Mouse (Mus musculus) neural tube, embryonic 15.5 days (tissue): ENCODE measurements around the gene Bbc3. TPM values are rescaled to one million over a fixed set of nuclear protein-coding genes. Genes with fewer than 3 reads are reported as not detected.

ENCODE experiments used
- ATAC-seq: fragments of 200-750 bp; cut with Nextera tagmentation; 2 replicates; pipeline ENCODE4 v1.8.0; 2017; ENCODE audit warnings: mild to moderate bottlenecking, moderate TSS enrichment, moderate library complexity; ENCODE audit not compliant: low FRiP score
- H3K27ac ChIP-seq: fragments of 300-500 bp; sonication (generic); replicated peaks from 2 replicates; pipeline ENCODE4 v1.5.1; 2015; ENCODE audit warnings: mild to moderate bottlenecking, inconsistent platforms
- H3K27me3 ChIP-seq: fragments of 300-500 bp; sonication (generic); replicated peaks from 2 replicates; pipeline ENCODE4 v1.6.1; 2015; ENCODE audit warnings: inconsistent platforms
- H3K36me3 ChIP-seq: fragments of 300-500 bp; sonication (generic); 2 replicates; pipeline ENCODE4 v1.6.1; 2015; ENCODE audit warnings: inconsistent platforms
- H3K4me1 ChIP-seq: fragments of 300-500 bp; sonication (generic); 2 replicates; pipeline ENCODE4 v1.6.1; 2015; ENCODE audit warnings: inconsistent platforms
- H3K4me2 ChIP-seq: fragments of 300-500 bp; sonication (generic); 2 replicates; pipeline ENCODE4 v1.6.1; 2015; ENCODE audit warnings: inconsistent platforms, mild to moderate bottlenecking, moderate library complexity
- H3K4me3 ChIP-seq: fragments of 300-500 bp; sonication (generic); replicated peaks from 2 replicates; pipeline ENCODE4 v1.5.1; 2015; ENCODE audit warnings: mild to moderate bottlenecking, inconsistent platforms
- H3K9ac ChIP-seq: fragments of 300-500 bp; sonication (generic); replicated peaks from 2 replicates; pipeline ENCODE4 v1.6.1; 2015; ENCODE audit warnings: mild to moderate bottlenecking, inconsistent platforms
- H3K9me3 ChIP-seq: fragments of 300-500 bp; sonication (generic); replicated peaks from 2 replicates; pipeline ENCODE4 v1.6.1; 2016; ENCODE audit warnings: inconsistent platforms
- WGBS: fragments of 180-500 bp; shearing (Covaris S2); methylation state at CpG from one replicate; pipeline ENCODE4 v1.1.7; 2015; ENCODE audit warnings: mixed read lengths; 5-methylcytosine and 5-hydroxymethylcytosine counted together
- polyA plus RNA-seq: library from polyadenylated mRNA; unstranded; fragments of >200 nt; fragmentation: Nextera tagmentation; extraction: Ambion mirVana; gene quantifications from 2 replicates; pipeline ENCODE4 v1.2.1, GENCODE M21; 2015

The Bbc3 gene
- polyA plus RNA-seq, 1 experiment from 2014 or later = 27.5 TPM

GRCm38 (mm10) chr7:16310521-16311452 is 2.6 kb downstream of the Bbc3 start:
- peak overlapping the region; percentile 91 for H3K27ac ChIP-seq
- whole genome bisulfite sequencing = under 1% methylated on average over 31 of the region's 31 CpGs
- peak overlapping the region; percentile 69 for H3K4me3 ChIP-seq
- no peaks in the 10 kb centered on the region for H3K27me3 ChIP-seq
- H3K4me2 ChIP-seq = peak overlapping the region; percentile 95
- H3K9me3 ChIP-seq = no peaks in the 10 kb centered on the region
- no peaks in the 10 kb centered on the region for H3K36me3 ChIP-seq
- peak overlapping the region; percentile 71 for H3K9ac ChIP-seq
- H3K4me1 ChIP-seq = peaks cover 56% of the 10 kb centered on the region
- ATAC-seq = peak; percentile 27

- Histone ChIP-seq H3K4me2 (peak overlapping the region; percentile 95), H3K4me3 (peak overlapping the region; percentile 69), H3K9ac (peak overlapping the region; percentile 71), H3K4me1 (peaks cover 56% of the 10 kb centered on the region), H3K27ac (peak overlapping the region; percentile 91), H3K36me3 (peaks cover 5% of the 10 kb centered on the region; the same call in 1 of the 2 replicates), H3K27me3 (no peaks in the 10 kb centered on the region), H3K9me3 (no peaks in the 10 kb centered on the region)
- 0 out of 2 replicates have a peak, but pooled peaks have one; percentile 5 for ATAC-seq
- under 1% methylated on average over 14 of the region's 14 CpGs for WGBS
These were observed 3.3 kb downstream of the Bbc3 start for GRCm38 (mm10) chr7:16311453-16312004.

GRCm38 (mm10) chr7:16312011-16312671 is 3.9 kb downstream of the Bbc3 start:
- ATAC-seq = no peak; the same call in 1 of the 2 replicates
- Histone ChIP-seq H3K36me3 (peaks cover 11% of the 10 kb centered on the region; the same call in 1 of the 2 replicates), H3K27me3 (no peaks in the 10 kb centered on the region), H3K9ac (peak overlapping the region; percentile 71), H3K4me2 (peak overlapping the region; percentile 95), H3K4me1 (peaks cover 56% of the 10 kb centered on the region), H3K27ac (peak overlapping the region; percentile 91), H3K9me3 (no peaks in the 10 kb centered on the region), H3K4me3 (peak overlapping the region; percentile 69)
- under 1% methylated on average over 49 of the region's 49 CpGs for WGBS

GRCm38 (mm10) chr7:16312672-16313311 is 4.6 kb downstream of the Bbc3 start:
- H3K27me3 ChIP-seq = no peaks in the 10 kb centered on the region
- H3K36me3 ChIP-seq = peaks cover 15% of the 10 kb centered on the region; the same call in 1 of the 2 replicates
- no peaks in the 10 kb centered on the region for H3K9me3 ChIP-seq
- peak overlapping the region; percentile 84; the same call in 1 of the 2 replicates for H3K9ac ChIP-seq
- peak overlapping the region; percentile 95 for H3K4me2 ChIP-seq
- H3K4me1 ChIP-seq = peaks cover 56% of the 10 kb centered on the region
- peak overlapping the region; percentile 91 for H3K27ac ChIP-seq
- ATAC-seq = no peak
- H3K4me3 ChIP-seq = peak overlapping the region; percentile 69
- WGBS = under 1% methylated on average over 12 of the region's 12 CpGs

- Histone ChIP-seq H3K4me2 (peak overlapping the region; percentile 95), H3K27me3 (no peaks in the 10 kb centered on the region), H3K9ac (peak overlapping the region; percentile 84), H3K4me3 (peak overlapping the region; percentile 69), H3K27ac (peak overlapping the region; percentile 91), H3K9me3 (no peaks in the 10 kb centered on the region), H3K36me3 (peaks cover 15% of the 10 kb centered on the region; the same call in 1 of the 2 replicates), H3K4me1 (peaks cover 54% of the 10 kb centered on the region)
- WGBS = under 1% methylated on average over 64 of the region's 66 CpGs
- peak; percentile 63 for ATAC-seq
These were observed 5.5 kb downstream of the Bbc3 start for GRCm38 (mm10) chr7:16313481-16314220.

GRCm38 (mm10) chr7:16314221-16314775 is 6.1 kb downstream of the Bbc3 start:
- Histone ChIP-seq H3K4me2 (peak overlapping the region; percentile 95), H3K27me3 (no peaks in the 10 kb centered on the region), H3K9me3 (no peaks in the 10 kb centered on the region), H3K9ac (peak overlapping the region; percentile 84), H3K36me3 (peaks cover 15% of the 10 kb centered on the region; the same call in 1 of the 2 replicates), H3K27ac (peak overlapping the region; percentile 91), H3K4me3 (peak overlapping the region; percentile 69), H3K4me1 (peaks cover 48% of the 10 kb centered on the region)
- no peak; the same call in none of the 2 replicates for ATAC-seq
- 11% methylated on average over 13 of the region's 13 CpGs for WGBS

GRCm38 (mm10) chr7:16315222-16315759 is 7.1 kb downstream of the Bbc3 start:
- Histone ChIP-seq H3K4me3 (no peak overlapping the region), H3K4me2 (no peak overlapping the region), H3K9ac (no peak overlapping the region), H3K27ac (no peak overlapping the region), H3K27me3 (no peaks in the 10 kb centered on the region), H3K36me3 (peaks cover 15% of the 10 kb centered on the region; the same call in 1 of the 2 replicates), H3K4me1 (peaks cover 40% of the 10 kb centered on the region), H3K9me3 (no peaks in the 10 kb centered on the region)
- no peak for ATAC-seq
- 70% methylated on average over 4 of the region's 4 CpGs for WGBS

- peaks cover 22% of the 10 kb centered on the region for H3K4me1 ChIP-seq
- H3K36me3 ChIP-seq = peaks cover 15% of the 10 kb centered on the region; the same call in 1 of the 2 replicates
- no peaks in the 10 kb centered on the region for H3K9me3 ChIP-seq
- no peak overlapping the region for H3K4me3 ChIP-seq
- no peaks in the 10 kb centered on the region for H3K27me3 ChIP-seq
- no peak overlapping the region for H3K9ac ChIP-seq
- WGBS = 89% methylated on average over 14 of the region's 14 CpGs
- H3K4me2 ChIP-seq = no peak overlapping the region
- H3K27ac ChIP-seq = no peak overlapping the region
- ATAC-seq = no peak
These were observed 8.9 kb downstream of the Bbc3 start for GRCm38 (mm10) chr7:16317094-16317493.

- no peak overlapping the region for H3K4me3 ChIP-seq
- peaks cover 4% of the 10 kb centered on the region for H3K4me1 ChIP-seq
- H3K9ac ChIP-seq = no peak overlapping the region
- H3K9me3 ChIP-seq = no peaks in the 10 kb centered on the region
- WGBS = 94% methylated on average over 4 of the region's 4 CpGs
- ATAC-seq = no peak
- H3K27ac ChIP-seq = no peak overlapping the region
- no peak overlapping the region for H3K4me2 ChIP-seq
- peaks cover 18% of the 10 kb centered on the region; the same call in 1 of the 2 replicates for H3K36me3 ChIP-seq
- H3K27me3 ChIP-seq = no peaks in the 10 kb centered on the region
These were observed 11.0 kb downstream of the Bbc3 start for GRCm38 (mm10) chr7:16319216-16319615.

GRCm38 (mm10) chr7:16320479-16320878 is 12.3 kb downstream of the Bbc3 start:
- no peaks in the 10 kb centered on the region for H3K4me1 ChIP-seq
- H3K27ac ChIP-seq = no peak overlapping the region
- no peak for ATAC-seq
- H3K9me3 ChIP-seq = no peaks in the 10 kb centered on the region
- H3K36me3 ChIP-seq = peaks cover 22% of the 10 kb centered on the region; the same call in 1 of the 2 replicates
- no peaks in the 10 kb centered on the region for H3K27me3 ChIP-seq
- no peak overlapping the region for H3K4me3 ChIP-seq
- H3K9ac ChIP-seq = no peak overlapping the region
- 91% methylated on average over 6 of the region's 6 CpGs for WGBS
- H3K4me2 ChIP-seq = no peak overlapping the region
